In the genomic region with DNA sequence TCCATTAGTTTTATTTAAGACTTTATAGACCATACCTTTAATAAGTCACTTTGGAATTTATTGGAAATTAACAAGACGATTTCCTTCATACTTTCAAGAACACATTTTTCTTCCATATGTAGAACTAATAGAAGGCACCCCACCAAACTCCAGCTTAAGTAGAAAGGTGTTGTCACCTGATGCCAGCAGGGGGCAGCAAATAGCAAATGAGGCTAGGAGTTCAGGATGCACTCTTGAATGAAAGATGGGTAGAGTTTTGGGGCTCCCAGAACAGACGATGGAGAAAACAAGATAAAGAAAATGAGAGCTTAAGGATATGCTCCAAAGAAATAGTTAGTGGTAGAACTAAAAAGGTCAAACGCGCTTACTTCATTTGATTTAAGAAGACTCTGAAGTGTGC, we compare ENCODE assay signal across 9 mouse cellular contexts.
DNase-seq lines count a peak whose midpoint lies in the region; ATAC-seq and TF ChIP-seq lines count a peak whose summit lies in the region.
"Had no signal": no experiment of that assay in that cellular context is flagged by ENCODE, and none has a peak within 500 bp of the region (broad histone marks: within the 10 kb centered on the region; RNA-seq: fewer than 3 reads in every experiment).

No protein-coding gene starts in this region.

- peak; percentile 45 for DNase-seq in gastrocnemius, postnatal 10 days
- DNase-seq in gastrocnemius, postnatal 25 days: no peak
- DNase-seq in urinary bladder, postnatal 25 days (ENCODE audit: low spot score): peak; percentile 51
- DNase-seq in urinary bladder, postnatal 10 days (ENCODE audit: low spot score): no peak
- DNase-seq in induced T-regulatory cell, adult 2 months (ENCODE audit: low read depth): peak; percentile 1
- peak in 1 of 3 experiments; percentile 3 for DNase-seq in liver, embryonic 14.5 days (ENCODE audit: low read depth in 3 of 3, low spot score in 3 of 3)
- no peak for DNase-seq in spleen, postnatal 36 days (ENCODE audit: low spot score in 2 of 2)

- no peak overlapping the region for H3K4me3 ChIP-seq in cortical plate, adult 2 months (ENCODE audit: insufficient read depth, low read length)
- H3K4me3 ChIP-seq in liver, embryonic 14.5 days (ENCODE audit: insufficient read depth in 1 of 2, low read depth in 2 of 2, low read length in 2 of 2): no peak overlapping the region
- H3K4me3 ChIP-seq: limb, embryonic 12.5 days had no signal

- ATAC-seq in liver, embryonic 14.5 days (ENCODE audit: insufficient read depth): no peak

- H3K9ac ChIP-seq in liver, embryonic 14.5 days (replicated peaks): no peak overlapping the region
- H3K9ac ChIP-seq: limb, embryonic 12.5 days had no signal

- TF ChIP-seq EP300 in liver, embryonic 14.5 days (IDR thresholded peaks at IDR 0.05; ENCODE audit: low read depth): no peak

- H3K4me1 ChIP-seq in cortical plate, adult 2 months (ENCODE audit: control insufficient read depth, insufficient read depth, low read length): no peaks in the 10 kb centered on the region
- no peaks in the 10 kb centered on the region for H3K4me1 ChIP-seq in liver, embryonic 14.5 days (replicated peaks; ENCODE audit: control insufficient read depth in 2 of 2, insufficient read depth in 2 of 2, low read length in 1 of 2)
- H3K4me1 ChIP-seq: limb, embryonic 12.5 days had no signal

- no peak overlapping the region for H3K4me2 ChIP-seq in liver, embryonic 14.5 days (ENCODE audit: low read depth)
- H3K4me2 ChIP-seq: limb, embryonic 12.5 days had no signal

- 33% methylated on average over 4 of the region's 4 CpGs for WGBS in liver, embryonic 14.5 days (ENCODE audit: insufficient replicate concordance)

- H3K9me3 ChIP-seq in liver, embryonic 14.5 days (ENCODE audit: control insufficient read depth, low read length): no peaks in the 10 kb centered on the region
- H3K9me3 ChIP-seq: limb, embryonic 12.5 days had no signal

- H3K27me3 ChIP-seq in liver, embryonic 14.5 days (ENCODE audit: control insufficient read depth, insufficient read depth, low read length): no peaks in the 10 kb centered on the region
- H3K27me3 ChIP-seq: limb, embryonic 12.5 days had no signal

- H3K36me3 ChIP-seq in liver, embryonic 14.5 days (replicated peaks; ENCODE audit: control insufficient read depth, insufficient read depth, low read depth): no peaks in the 10 kb centered on the region
- H3K36me3 ChIP-seq: limb, embryonic 12.5 days had no signal

- peak; percentile 60 for TF ChIP-seq CTCF in cortical plate, adult 2 months (IDR thresholded peaks at IDR 0.05; ENCODE audit: extremely low read depth, insufficient read depth, low read length)
- peak; percentile 46; the same call in 1 of the 2 replicates for TF ChIP-seq CTCF in liver, embryonic 14.5 days (IDR thresholded peaks at IDR 0.05; ENCODE audit: low read depth)

- no peak for TF ChIP-seq POLR2A in cortical plate, adult 2 months (IDR thresholded peaks at IDR 0.05; ENCODE audit: extremely low read depth, insufficient read depth, low read length)

- no peak overlapping the region for H3K27ac ChIP-seq in cortical plate, adult 2 months (ENCODE audit: insufficient read depth, low read length)
- H3K27ac ChIP-seq in liver, embryonic 14.5 days: no peak overlapping the region
- H3K27ac ChIP-seq: limb, embryonic 12.5 days had no signal

Comparison
In these comparisons a context has a peak if more than half of its experiments do, and no peak if none do; other contexts are left out.
1. DNase-seq: peak in gastrocnemius, postnatal 10 days (single experiment), urinary bladder, postnatal 25 days (single experiment) and induced T-regulatory cell, adult 2 months (single experiment); none in gastrocnemius, postnatal 25 days (single experiment), urinary bladder, postnatal 10 days (single experiment) and spleen, postnatal 36 days (0 of 2).